Mouse (Mus musculus) layer of hippocampus, adult 8-10 months (tissue): Measurements from ENCODE around the gene Mob3a. TPM values are rescaled to one million over a fixed set of nuclear protein-coding genes. Genes with fewer than 3 reads are reported as not detected.

Source experiments
- DNase-seq, 2 experiments: peaks; one replicate each; pipeline ENCODE4 v3.0.0; 2022; ENCODE audit warnings: low spot score in 2 of 2
- total RNA-seq, 4 experiments: library from RNA; stranded (reverse); gene quantifications; 2 replicates each; pipeline ENCODE4 v1.2.4; 2022

The Mob3a gene
- total RNA-seq, result 10 to 100 TPM; 13.8 to 18.0 (median 15.0) TPM

- DNase-seq, result peak; percentile 98 to 99
Observed at GRCm38 (mm10) chr10:80701721-80702535, at the start of gene Mob3a, which contains the start of gene Izumo4. Gene Mob3a (minus strand): TSS chr10:80701977. Gene Izumo4 (plus strand): TSS chr10:80702184.

GRCm38 (mm10) chr10:80751188-80751832, 49.5 kb upstream of the Mob3a start:
- no peak for DNase-seq

- DNase-seq, result no peak
Observed at GRCm38 (mm10) chr10:80748609-80749008, 46.8 kb upstream of the Mob3a start.

GRCm38 (mm10) chr10:80747410-80747809, 45.6 kb upstream of the Mob3a start:
- peak; percentile 58 to 76 for DNase-seq

- DNase-seq, result no peak
Observed at GRCm38 (mm10) chr10:80744262-80744661, 42.5 kb upstream of the Mob3a start.

- peak; percentile 97 to 99 for DNase-seq
Observed at GRCm38 (mm10) chr10:80742180-80742978, 40.6 kb upstream of the Mob3a start, which contains the start of gene Ap3d1. Gene Ap3d1 (minus strand): TSS chr10:80742264.

GRCm38 (mm10) chr10:80741634-80742179, 39.9 kb upstream of the Mob3a start:
- DNase-seq, result no peak

GRCm38 (mm10) chr10:80741146-80741545, 39.4 kb upstream of the Mob3a start:
- no peak for DNase-seq

GRCm38 (mm10) chr10:80738657-80739056, 36.9 kb upstream of the Mob3a start:
- DNase-seq, result no peak

- no peak for DNase-seq
Observed at GRCm38 (mm10) chr10:80736731-80737130, 35.0 kb upstream of the Mob3a start.

GRCm38 (mm10) chr10:80732611-80733101, 30.9 kb upstream of the Mob3a start:
- no peak for DNase-seq

- no peak for DNase-seq
Observed at GRCm38 (mm10) chr10:80727369-80728127, 25.8 kb upstream of the Mob3a start.

GRCm38 (mm10) chr10:80717281-80717680, 15.5 kb upstream of the Mob3a start:
- no peak for DNase-seq

- DNase-seq, result no peak
Observed at GRCm38 (mm10) chr10:80710834-80711233, 9.1 kb upstream of the Mob3a start.

- DNase-seq, result no peak
Observed at GRCm38 (mm10) chr10:80705479-80705878, 3.7 kb upstream of the Mob3a start.

- DNase-seq, result no peak
Observed at GRCm38 (mm10) chr10:80705033-80705432, 3.3 kb upstream of the Mob3a start.

GRCm38 (mm10) chr10:80704418-80704817, 2.6 kb upstream of the Mob3a start:
- DNase-seq, result no peak

GRCm38 (mm10) chr10:80703643-80704042, 1.9 kb upstream of the Mob3a start:
- DNase-seq, result no peak

GRCm38 (mm10) chr10:80702536-80703390, 986 bp upstream of the Mob3a start:
- DNase-seq, result peak; percentile 96

GRCm38 (mm10) chr10:80700732-80701131, 1.0 kb downstream of the Mob3a start:
- DNase-seq, result no peak
